Mouse (Mus musculus) liver, adult 2 months (tissue): ENCODE results near the gene D430041D05Rik.

Experiments
- CTCF ChIP-seq: fragments of 200-500 bp; IDR thresholded peaks from 2 replicates; pipeline ENCODE4 v1.5.1; 2011; ENCODE audit warnings: low read depth, low read length, control low read depth
- POLR2A ChIP-seq: fragments of 200-500 bp; IDR thresholded peaks from 2 replicates; pipeline ENCODE4 v1.6.1; 2011; ENCODE audit warnings: low read length, control low read depth; ENCODE audit not compliant: insufficient read depth; ENCODE audit errors: extremely low read depth

- no peak for TF ChIP-seq POLR2A
- TF ChIP-seq CTCF, result no peak
Measured at GRCm38 (mm10) chr2:104256585-104256984, 154.2 kb downstream of the D430041D05Rik start.
